Mouse (Mus musculus): Measurements from ENCODE around the gene Mdm2.

- TF ChIP-seq CTCF (IDR thresholded peaks at IDR 0.05; ENCODE audit: extremely low read depth, insufficient read depth, insufficient read length, insufficient replicate concordance) (no peak), POLR2A (IDR thresholded peaks at IDR 0.05; ENCODE audit: low read depth, low read length) (no peak)
Measured at GRCm38 (mm10) chr10:117724804-117725361, 14.3 kb upstream of the Mdm2 start.
